Comparison of ENCODE assay signal across 8 mouse cellular contexts in genomic region chr19:45542061-45542460, GRCm38 (mm10). TPM values are rescaled to one million over a fixed set of nuclear protein-coding genes. Genes with fewer than 3 reads are reported as not detected.
DNase-seq lines count a peak whose midpoint lies in the region; ATAC-seq and TF ChIP-seq lines count a peak whose summit lies in the region.

No protein-coding gene starts in this region.

- TF ChIP-seq CTCF in kidney, postnatal 0 days (IDR thresholded peaks at IDR 0.05; ENCODE audit: low read depth) = no peak
- no peak for TF ChIP-seq CTCF in cortical plate, adult 2 months (IDR thresholded peaks at IDR 0.05; ENCODE audit: extremely low read depth, insufficient read depth, low read length)
- TF ChIP-seq CTCF in midbrain, postnatal 0 days (IDR thresholded peaks at IDR 0.05) = no peak

- no peak for TF ChIP-seq POLR2A in cortical plate, adult 2 months (IDR thresholded peaks at IDR 0.05; ENCODE audit: extremely low read depth, insufficient read depth, low read length)

- no peak for DNase-seq in kidney, postnatal 0 days (ENCODE audit: low spot score)
- DNase-seq in kidney, postnatal 36 days = no peak
- no peak for DNase-seq in midbrain, postnatal 0 days (ENCODE audit: low spot score)
- DNase-seq in gastrocnemius, adult 8-10 months (ENCODE audit: low spot score in 2 of 2) = no peak
- no peak for DNase-seq in right cerebral cortex, postnatal 4 days
- no peak for DNase-seq in kidney, postnatal 25 days

- peak overlapping the region; percentile 33; the same call in 1 of the 2 replicates for H3K4me3 ChIP-seq in kidney, postnatal 0 days (replicated peaks; ENCODE audit: low read depth, low read length)
- peak overlapping the region; percentile 23 for H3K4me3 ChIP-seq in cortical plate, adult 2 months (ENCODE audit: insufficient read depth, low read length)
- peak overlapping the region; percentile 49 for H3K4me3 ChIP-seq in hindbrain, embryonic 16.5 days (ENCODE audit: low read length)
- peak overlapping the region; percentile 40 for H3K4me3 ChIP-seq in midbrain, postnatal 0 days (ENCODE audit: low read depth, low read length)

- 23% methylated on average over 3 of the region's 3 CpGs for WGBS in kidney, postnatal 0 days
- 15% methylated on average over 3 of the region's 3 CpGs for WGBS in hindbrain, embryonic 16.5 days
- 10% methylated on average over 3 of the region's 3 CpGs for WGBS in midbrain, postnatal 0 days

- H3K4me2 ChIP-seq in kidney, postnatal 0 days (ENCODE audit: low read length) = peak overlapping the region; percentile 68
- H3K4me2 ChIP-seq in hindbrain, embryonic 16.5 days (ENCODE audit: low read length) = peak overlapping the region; percentile 84
- peak overlapping the region; percentile 86 for H3K4me2 ChIP-seq in midbrain, postnatal 0 days (ENCODE audit: low read depth, low read length, poor library complexity, severe bottlenecking)

- H3K27ac ChIP-seq in kidney, postnatal 0 days = no peak overlapping the region
- no peak overlapping the region for H3K27ac ChIP-seq in cortical plate, adult 2 months (ENCODE audit: insufficient read depth, low read length)
- peak overlapping the region; percentile 77 for H3K27ac ChIP-seq in hindbrain, embryonic 16.5 days (ENCODE audit: low read depth, low read length)
- H3K27ac ChIP-seq in midbrain, postnatal 0 days (ENCODE audit: low read depth, low read length) = 0 out of 2 replicates have a peak overlapping the region, but pooled peaks have one; percentile 8

- no peaks in the 10 kb centered on the region for H3K9me3 ChIP-seq in kidney, postnatal 0 days (replicated peaks; ENCODE audit: low read length)
- no peaks in the 10 kb centered on the region for H3K9me3 ChIP-seq in hindbrain, embryonic 16.5 days (ENCODE audit: control insufficient read depth, low read length)
- no peaks in the 10 kb centered on the region for H3K9me3 ChIP-seq in midbrain, postnatal 0 days (ENCODE audit: low read length)

- no peak for ATAC-seq in kidney, postnatal 0 days (replicated peaks; ENCODE audit: low FRiP score, low read depth)
- ATAC-seq in hindbrain, embryonic 16.5 days = no peak
- no peak for ATAC-seq in midbrain, postnatal 0 days (ENCODE audit: low FRiP score)

- H3K9ac ChIP-seq in kidney, postnatal 0 days (ENCODE audit: low read depth, low read length) = no peak overlapping the region
- peak overlapping the region; percentile 69 for H3K9ac ChIP-seq in hindbrain, embryonic 16.5 days (ENCODE audit: low read depth, low read length)
- peak overlapping the region; percentile 51 for H3K9ac ChIP-seq in midbrain, postnatal 0 days (replicated peaks; ENCODE audit: low read length, poor library complexity, severe bottlenecking)

- no peaks in the 10 kb centered on the region for H3K36me3 ChIP-seq in kidney, postnatal 0 days (ENCODE audit: insufficient read depth, low read length)
- no peaks in the 10 kb centered on the region for H3K36me3 ChIP-seq in hindbrain, embryonic 16.5 days (ENCODE audit: control insufficient read depth, insufficient read depth, low read length)
- no peaks in the 10 kb centered on the region for H3K36me3 ChIP-seq in midbrain, postnatal 0 days (ENCODE audit: insufficient read depth, low read length)

- peaks cover 26% of the 10 kb centered on the region for H3K27me3 ChIP-seq in kidney, postnatal 0 days (ENCODE audit: insufficient read depth, low read length)
- peaks cover 12% of the 10 kb centered on the region for H3K27me3 ChIP-seq in hindbrain, embryonic 16.5 days (replicated peaks; ENCODE audit: control insufficient read depth, insufficient read depth, low read length)
- peaks cover 30% of the 10 kb centered on the region for H3K27me3 ChIP-seq in midbrain, postnatal 0 days (ENCODE audit: insufficient read depth, low read length)

- peaks cover 12% of the 10 kb centered on the region for H3K4me1 ChIP-seq in kidney, postnatal 0 days (replicated peaks; ENCODE audit: insufficient read depth, low read length)
- no peaks in the 10 kb centered on the region for H3K4me1 ChIP-seq in cortical plate, adult 2 months (ENCODE audit: control insufficient read depth, insufficient read depth, low read length)
- H3K4me1 ChIP-seq in hindbrain, embryonic 16.5 days (ENCODE audit: control insufficient read depth, insufficient read depth, low read depth, low read length) = peaks cover 21% of the 10 kb centered on the region
- 0 out of 2 replicates have a peak, but pooled peaks cover 10% of the 10 kb centered on the region for H3K4me1 ChIP-seq in midbrain, postnatal 0 days (ENCODE audit: insufficient read depth, low read length)

RNA-seq across cellular contexts. Expression of gene Poll, which starts 18.3 kb away (rescaled TPM):
- 12.5 and 13.7 TPM in 2 replicates for polyA plus RNA-seq in kidney, postnatal 0 days (2015; fragmentation: Nextera tagmentation; extraction: Ambion mirVana)
- 10.8 and 11.4 TPM in 2 replicates for polyA plus RNA-seq in cortical plate, adult 2 months (2012; rRNA removed)
- polyA plus RNA-seq in hindbrain, embryonic 16.5 days (2015; fragmentation: Nextera tagmentation; extraction: Ambion mirVana) = 11.1 and 14.6 TPM in 2 replicates
- 9.9 and 12.1 TPM in 2 replicates for total RNA-seq in midbrain, postnatal 0 days (2014; rRNA removed)
- 8.9 and 10.4 TPM in 2 replicates for polyA plus RNA-seq in midbrain, postnatal 0 days (2015; fragmentation: Nextera tagmentation; extraction: Ambion mirVana)
- total RNA-seq in gastrocnemius, adult 8-10 months (2022) = 10 to 100 TPM; 16.0 to 17.1 (median 16.4) TPM

RNA-seq across cellular contexts. Expression of gene Gm17018, which starts 18.4 kb away (rescaled TPM):
- 48.6 and 49.2 TPM in 2 replicates for polyA plus RNA-seq in kidney, postnatal 0 days (2015; fragmentation: Nextera tagmentation; extraction: Ambion mirVana)
- 54.5 and 56.5 TPM in 2 replicates for polyA plus RNA-seq in cortical plate, adult 2 months (2012; rRNA removed)
- polyA plus RNA-seq in hindbrain, embryonic 16.5 days (2015; fragmentation: Nextera tagmentation; extraction: Ambion mirVana) = 77.0 and 85.7 TPM in 2 replicates
- 15.7 and 20.9 TPM in 2 replicates for total RNA-seq in midbrain, postnatal 0 days (2014; rRNA removed)
- 83.7 and 84.4 TPM in 2 replicates for polyA plus RNA-seq in midbrain, postnatal 0 days (2015; fragmentation: Nextera tagmentation; extraction: Ambion mirVana)
- total RNA-seq in gastrocnemius, adult 8-10 months (2022) = 10 to 100 TPM; 15.3 to 18.7 (median 16.5) TPM

Comparison
In these comparisons a context has a peak if more than half of its experiments do, and no peak if none do; other contexts are left out.
1. H3K27ac ChIP-seq: peak in hindbrain, embryonic 16.5 days (single experiment) and midbrain, postnatal 0 days (single experiment); none in kidney, postnatal 0 days (single experiment) and cortical plate, adult 2 months (single experiment).
2. Peak in every context shown above with its lines, with median percentiles within 50 percentile points of each other: H3K4me2 ChIP-seq and H3K4me3 ChIP-seq.